ENCODE assay signal across 11 mouse cellular contexts in genomic region chr6:73210445-73210972, GRCm38 (mm10). TPM values are rescaled to one million over a fixed set of nuclear protein-coding genes. Genes with fewer than 3 reads are reported as not detected.
DNase-seq lines count a peak whose midpoint lies in the region; ATAC-seq lines count a peak whose summit lies in the region.
"Had no signal": no experiment of that assay in that cellular context is flagged by ENCODE, and none has a peak within 500 bp of the region (broad histone marks: within the 10 kb centered on the region; RNA-seq: fewer than 3 reads in every experiment).

No protein-coding gene starts in this region.

- no peaks in the 10 kb centered on the region for H3K4me1 ChIP-seq in midbrain, embryonic 14.5 days (ENCODE audit: control insufficient read depth, insufficient read depth, low read length)
- H3K4me1 ChIP-seq: intestine, embryonic 15.5 days; lung, embryonic 15.5 days had no signal

- no peak overlapping the region for H3K9ac ChIP-seq in midbrain, embryonic 14.5 days (replicated peaks; ENCODE audit: low read length)
- H3K9ac ChIP-seq: intestine, embryonic 15.5 days; lung, embryonic 15.5 days had no signal

- H3K36me3 ChIP-seq in midbrain, embryonic 14.5 days (ENCODE audit: control insufficient read depth, insufficient read depth, low read length), result no peaks in the 10 kb centered on the region
- H3K36me3 ChIP-seq: intestine, embryonic 15.5 days; lung, embryonic 15.5 days had no signal

- ATAC-seq in CD4-positive, CD25-positive, alpha-beta regulatory T cell, adult 4 months, result peak; percentile 100
- ATAC-seq in granulocyte monocyte progenitor cell, adult 5-6 weeks (replicated peaks; ENCODE audit: poor library complexity, severe bottlenecking), result peak; percentile 99
- no peak for ATAC-seq in midbrain, embryonic 14.5 days (ENCODE audit: low FRiP score, low TSS enrichment)
- ATAC-seq: intestine, embryonic 15.5 days had no signal

- no peaks in the 10 kb centered on the region for H3K9me3 ChIP-seq in midbrain, embryonic 14.5 days (ENCODE audit: control insufficient read depth, low read length)
- H3K9me3 ChIP-seq: intestine, embryonic 15.5 days; lung, embryonic 15.5 days had no signal

- H3K4me3 ChIP-seq in midbrain, embryonic 14.5 days (replicated peaks; ENCODE audit: low read depth, low read length), result no peak overlapping the region
- H3K4me3 ChIP-seq: intestine, embryonic 15.5 days; lung, embryonic 15.5 days had no signal

- H3K27ac ChIP-seq in midbrain, embryonic 14.5 days (replicated peaks; ENCODE audit: low read depth, low read length), result no peak overlapping the region
- H3K27ac ChIP-seq: intestine, embryonic 15.5 days; lung, embryonic 15.5 days had no signal

- no peak overlapping the region for H3K4me2 ChIP-seq in midbrain, embryonic 14.5 days (ENCODE audit: low read length)
- H3K4me2 ChIP-seq: intestine, embryonic 15.5 days; lung, embryonic 15.5 days had no signal

- H3K27me3 ChIP-seq in midbrain, embryonic 14.5 days (ENCODE audit: control insufficient read depth, insufficient read depth, low read length), result no peaks in the 10 kb centered on the region
- H3K27me3 ChIP-seq: intestine, embryonic 15.5 days; lung, embryonic 15.5 days had no signal

- DNase-seq in 3T3-L1 (ENCODE audit: low read depth, low spot score), result peak; percentile 91
- peak; percentile 8 for DNase-seq in skeletal muscle tissue, adult 2 months (ENCODE audit: low read depth, low spot score)
- DNase-seq in urinary bladder, postnatal 14 days (ENCODE audit: low spot score), result no peak
- DNase-seq in right cerebral cortex, postnatal 25 days, result no peak
- no peak for DNase-seq in midbrain, embryonic 14.5 days
- DNase-seq in ovary, adult 18-20 months (ENCODE audit: low spot score), result no peak
- DNase-seq: gastrocnemius, postnatal 14 days had no signal

- 89% methylated on average over 4 of the region's 4 CpGs for WGBS in midbrain, embryonic 14.5 days

RNA-seq across cellular contexts. Expression of gene Dnah6, which starts 10.9 kb away (rescaled TPM):
- not detected for polyA plus RNA-seq in CD4-positive, CD25-positive, alpha-beta regulatory T cell, adult 4 months (2017; shearing (Covaris generic))
- total RNA-seq in granulocyte monocyte progenitor cell, adult 5-6 weeks (2014; fragmentation: Nextera tagmentation), result not detected in 2 replicates
- not detected in 2 replicates for total RNA-seq in granulocyte monocyte progenitor cell, adult 5-6 weeks (2017)
- 0.12 and 0.14 TPM in 2 replicates for polyA plus RNA-seq in midbrain, embryonic 14.5 days (2014; fragmentation: Nextera tagmentation; extraction: Ambion mirVana)

RNA-seq across cellular contexts. Expression of gene Suclg1, which starts 37.7 kb away (rescaled TPM):
- 100 to 1,000 TPM; 111 to 123 TPM for polyA plus RNA-seq in CD4-positive, CD25-positive, alpha-beta regulatory T cell, adult 4 months (2017; shearing (Covaris generic))
- total RNA-seq in granulocyte monocyte progenitor cell, adult 5-6 weeks (2014; fragmentation: Nextera tagmentation), result 118 and 131 TPM in 2 replicates
- 146 and 203 TPM in 2 replicates for total RNA-seq in granulocyte monocyte progenitor cell, adult 5-6 weeks (2017)
- 148 and 154 TPM in 2 replicates for polyA plus RNA-seq in midbrain, embryonic 14.5 days (2014; fragmentation: Nextera tagmentation; extraction: Ambion mirVana)

Comparison
In these comparisons a context has a peak if more than half of its experiments do, and no peak if none do; other contexts are left out.
1. DNase-seq: peak in 3T3-L1 (single experiment) and skeletal muscle tissue, adult 2 months (single experiment); none in urinary bladder, postnatal 14 days (single experiment), right cerebral cortex, postnatal 25 days (single experiment), midbrain, embryonic 14.5 days (single experiment) and ovary, adult 18-20 months (single experiment).